Comparison of ENCODE assay signal across 10 mouse cellular contexts in the genomic region with DNA sequence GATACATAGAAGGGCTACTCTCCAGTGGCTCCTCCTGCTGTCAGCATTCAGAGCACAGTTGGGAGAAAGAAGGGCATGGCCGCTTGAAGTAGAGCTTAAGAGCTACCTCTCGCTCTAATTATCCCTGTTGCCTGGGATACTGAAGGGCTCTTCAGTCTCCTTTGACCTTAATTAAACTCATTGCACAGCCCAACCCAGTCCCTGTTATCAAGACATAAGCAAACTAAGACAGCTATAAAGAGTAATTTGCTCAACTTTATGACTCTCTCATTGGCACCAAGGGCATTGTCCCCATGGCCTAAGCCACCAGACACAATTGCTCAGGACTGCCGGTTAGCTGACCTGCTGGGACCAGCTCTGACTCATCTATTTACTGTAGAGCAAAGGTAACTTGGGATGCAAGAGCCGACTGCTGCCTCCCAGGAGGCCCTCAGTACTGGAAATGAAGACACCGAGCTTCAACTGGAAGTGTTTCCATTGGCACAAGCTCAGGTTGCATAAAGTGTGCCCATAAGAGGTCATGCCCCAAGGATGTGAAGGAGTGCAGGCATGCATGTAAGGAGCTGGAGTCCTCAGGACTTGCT.
DNase-seq lines count a peak whose midpoint lies in the region.
"Had no signal": no experiment of that assay in that cellular context is flagged by ENCODE, and none has a peak within 500 bp of the region (broad histone marks: within the 10 kb centered on the region; RNA-seq: fewer than 3 reads in every experiment).

No protein-coding gene starts in this region.

- H3K4me1 ChIP-seq in heart, embryonic 10.5 days: peaks cover 61% of the 10 kb centered on the region

- no peaks in the 10 kb centered on the region for H3K27me3 ChIP-seq in heart, embryonic 10.5 days (ENCODE audit: insufficient read depth, poor library complexity, severe bottlenecking)
- H3K27me3 ChIP-seq: forebrain, embryonic 15.5 days had no signal

- H3K36me3 ChIP-seq in heart, embryonic 10.5 days: no peaks in the 10 kb centered on the region
- H3K36me3 ChIP-seq: forebrain, embryonic 15.5 days had no signal

- WGBS in heart, embryonic 10.5 days: 74% methylated on average over 5 of the region's 5 CpGs

- no peak overlapping the region for H3K4me3 ChIP-seq in heart, embryonic 10.5 days
- H3K4me3 ChIP-seq: forebrain, embryonic 15.5 days had no signal

- no peak for DNase-seq in heart, embryonic 10.5 days (ENCODE audit: low spot score)
- no peak for DNase-seq in heart, adult 8-10 months (ENCODE audit: low spot score)
- peak; percentile 55 for DNase-seq in adrenal gland, postnatal 14 days
- peak; percentile 56 to 92 for DNase-seq in kidney, postnatal 25 days
- DNase-seq in retina, embryonic 14.5 days (ENCODE audit: low spot score): peak; percentile 37
- no peak for DNase-seq in layer of hippocampus, adult 18-20 months (ENCODE audit: low spot score in 2 of 2)
- DNase-seq in left cerebral cortex, postnatal 4 days: no peak
- no peak for DNase-seq in heart, adult 18-20 months

- 0 out of 2 replicates have a peak overlapping the region, but pooled peaks have one; percentile 12 for H3K27ac ChIP-seq in heart, embryonic 10.5 days
- H3K27ac ChIP-seq: forebrain, embryonic 15.5 days; hindbrain, postnatal 0 days had no signal

- no peaks in the 10 kb centered on the region for H3K9me3 ChIP-seq in heart, embryonic 10.5 days
- H3K9me3 ChIP-seq: forebrain, embryonic 15.5 days had no signal

- intact Hi-C loops in left cerebral cortex, postnatal 4 days (cut with DNase I): no loop called here

Comparison
In these comparisons a context has a peak if more than half of its experiments do, and no peak if none do; other contexts are left out.
1. DNase-seq: peak in adrenal gland, postnatal 14 days (single experiment), kidney, postnatal 25 days (2 of 2) and retina, embryonic 14.5 days (single experiment); none in heart, embryonic 10.5 days (single experiment), heart, adult 8-10 months (single experiment), layer of hippocampus, adult 18-20 months (0 of 2), left cerebral cortex, postnatal 4 days (single experiment) and heart, adult 18-20 months (0 of 2).